Mouse (Mus musculus) gastrocnemius, postnatal 10 days (tissue): ENCODE measurements around the gene Fam32a. TPM values are rescaled to one million over a fixed set of nuclear protein-coding genes. Genes with fewer than 3 reads are reported as not detected.

Experiments
- DNase-seq: peaks from one replicate; pipeline ENCODE4 v3.0.0; 2021; ENCODE audit warnings: mixed read lengths
- long read RNA-seq, 2 experiments: library from polyadenylated mRNA; stranded (forward); transcript quantifications; one replicate each; pipeline ENCODE4 v2.0.0; 2021
- total RNA-seq, 2 experiments: library from RNA; stranded (reverse); gene quantifications; 2 replicates each; pipeline ENCODE4 v1.2.3; 2021

The Fam32a gene
- total RNA-seq: 10 to 100 TPM; 14.7 to 17.9 TPM
- long read RNA-seq, experiment 1, transcript Fam32a-201 (4 exons, 2,564 nt): major isoform, 35 of 45 reads
- long read RNA-seq, experiment 1, partial matches to known transcripts: 5 of 45 reads
- long read RNA-seq, experiment 1, other reads (novel, unspliced or antisense): 5 of 45 reads
- long read RNA-seq, experiment 2, transcript Fam32a-201 (4 exons, 2,564 nt): major isoform, 29 of 34 reads
- long read RNA-seq, experiment 2, partial matches to known transcripts: 4 of 34 reads
- long read RNA-seq, experiment 2, other reads (novel, unspliced or antisense): 1 of 34 reads

DNA sequence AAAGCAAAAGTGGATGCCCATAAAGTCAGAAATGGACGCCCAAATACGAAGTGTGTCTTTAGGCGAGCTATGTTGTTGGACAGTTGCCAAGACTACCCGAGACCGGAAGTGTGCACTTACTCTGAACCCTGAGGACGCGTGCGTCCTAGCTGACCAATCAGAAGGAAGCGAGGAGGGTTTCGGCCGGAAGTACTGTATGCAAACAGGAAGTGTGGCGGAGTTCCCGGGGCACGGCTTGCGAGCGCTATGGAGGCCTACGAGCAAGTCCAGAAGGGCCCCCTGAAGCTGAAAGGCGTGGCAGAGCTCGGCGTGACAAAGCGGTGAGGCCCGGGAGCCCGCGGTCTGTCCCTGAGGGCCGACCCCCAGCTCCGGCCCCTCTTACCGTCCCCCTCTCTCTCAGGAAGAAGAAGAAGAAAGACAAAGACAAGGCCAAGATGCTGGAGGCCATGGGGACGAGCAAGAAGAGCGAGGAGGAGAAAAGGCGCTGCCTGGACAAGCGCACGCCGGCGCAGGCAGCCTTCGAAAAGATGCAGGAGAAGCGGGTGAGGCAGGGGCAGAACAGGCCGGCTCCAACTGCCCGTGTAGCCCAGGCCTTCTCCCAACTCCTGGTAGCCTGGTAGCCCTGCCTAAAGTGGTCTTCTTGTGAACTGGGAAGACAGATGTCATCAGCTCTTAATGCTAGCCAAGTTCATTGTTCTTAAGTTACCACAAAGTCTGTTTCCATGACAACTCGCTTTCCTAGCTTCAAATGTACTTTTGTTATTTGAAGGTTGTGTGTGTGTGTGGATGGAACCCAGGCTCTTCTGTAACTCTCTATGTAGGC, at the start of gene Fam32a:
TSS of gene Fam32a (plus strand) at position 190 of the 823 bp plus-strand sequence.
- DNase-seq: peak; percentile 81

DNA sequence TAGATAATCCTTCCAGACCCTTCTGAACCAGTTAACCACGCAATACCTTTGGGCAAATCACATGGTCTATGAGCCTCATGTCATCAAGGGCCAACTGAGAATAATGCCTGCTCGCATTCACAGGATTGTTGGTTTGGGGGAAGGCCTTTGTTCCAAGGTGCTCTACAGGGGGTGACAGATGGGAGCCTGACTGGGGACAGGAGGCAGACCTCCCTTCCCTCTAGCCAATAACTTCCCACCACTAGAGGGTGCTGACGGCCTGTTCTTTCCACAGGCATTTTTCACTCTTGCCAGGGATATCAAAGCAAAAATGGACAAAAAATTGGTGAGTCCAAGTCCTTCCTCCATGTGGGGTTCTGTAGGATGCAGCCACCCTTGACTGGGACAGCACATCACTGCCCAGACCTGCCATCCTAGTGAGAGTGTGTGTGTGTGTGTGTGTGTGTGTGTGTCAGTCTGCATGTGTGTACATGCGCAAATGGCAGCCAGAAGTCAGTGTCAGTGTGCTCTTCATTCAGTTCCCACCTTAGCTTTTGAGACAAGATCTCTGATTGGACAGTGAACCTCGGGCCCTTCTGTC, 42.1 kb upstream of the Fam32a start:
- DNase-seq: peak; percentile 77

DNA sequence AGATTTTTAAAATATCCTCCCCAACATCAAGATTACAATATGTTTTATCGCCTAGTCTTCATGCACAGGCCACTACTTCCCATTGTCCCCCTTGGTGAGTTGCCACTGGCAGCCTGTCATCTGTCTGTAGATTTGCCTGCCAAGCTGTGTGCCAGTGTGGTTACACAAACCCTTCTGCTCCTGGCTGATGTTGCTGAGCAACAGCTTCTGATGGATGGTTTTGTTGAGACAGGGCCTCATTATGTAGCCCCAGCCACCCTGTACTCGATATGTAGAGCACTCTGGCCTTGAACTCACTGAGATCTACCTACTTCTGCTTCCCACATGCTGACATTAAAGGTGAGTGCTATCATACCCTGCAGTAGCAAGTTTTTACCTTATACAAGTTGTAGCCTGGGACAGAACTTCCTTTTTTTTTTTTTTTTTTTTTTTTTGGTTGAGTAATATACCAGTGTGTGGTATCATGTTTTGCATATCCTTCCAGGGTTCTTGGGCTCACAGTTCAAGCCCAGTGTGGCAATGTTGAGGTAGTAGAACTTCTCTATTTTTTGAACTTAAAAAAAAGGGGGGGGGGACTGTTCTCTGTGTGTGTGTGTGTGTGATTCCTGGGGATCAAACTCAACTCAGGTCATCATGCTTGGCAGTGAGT, 35.9 kb upstream of the Fam32a start:
- DNase-seq: no peak

DNA sequence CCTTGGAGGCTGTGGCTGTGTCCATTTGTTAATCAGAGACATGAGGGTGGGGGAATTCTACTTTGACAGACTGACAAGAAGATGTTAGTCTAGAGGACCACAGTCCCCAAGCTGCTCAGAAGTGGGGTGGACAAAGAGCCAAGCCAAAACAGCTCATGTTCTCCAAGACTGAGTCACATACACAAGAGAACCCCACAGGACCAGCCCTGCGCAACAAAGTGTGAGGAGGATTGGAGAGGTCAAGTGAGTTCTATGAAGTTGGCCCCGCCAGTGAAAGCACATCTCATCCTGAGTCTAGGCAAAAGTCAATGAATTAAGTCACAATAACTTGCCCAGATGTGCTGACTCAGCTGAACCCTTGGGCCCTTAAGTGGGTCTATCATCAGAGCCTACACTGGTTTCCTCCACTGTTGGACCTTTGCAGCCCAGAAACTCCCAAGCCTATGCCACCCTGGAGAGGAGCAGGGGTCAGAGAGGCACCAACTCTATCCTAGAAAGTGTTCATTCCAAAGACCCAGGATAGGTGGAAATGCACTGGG, 31.7 kb upstream of the Fam32a start:
- DNase-seq: no peak

DNA sequence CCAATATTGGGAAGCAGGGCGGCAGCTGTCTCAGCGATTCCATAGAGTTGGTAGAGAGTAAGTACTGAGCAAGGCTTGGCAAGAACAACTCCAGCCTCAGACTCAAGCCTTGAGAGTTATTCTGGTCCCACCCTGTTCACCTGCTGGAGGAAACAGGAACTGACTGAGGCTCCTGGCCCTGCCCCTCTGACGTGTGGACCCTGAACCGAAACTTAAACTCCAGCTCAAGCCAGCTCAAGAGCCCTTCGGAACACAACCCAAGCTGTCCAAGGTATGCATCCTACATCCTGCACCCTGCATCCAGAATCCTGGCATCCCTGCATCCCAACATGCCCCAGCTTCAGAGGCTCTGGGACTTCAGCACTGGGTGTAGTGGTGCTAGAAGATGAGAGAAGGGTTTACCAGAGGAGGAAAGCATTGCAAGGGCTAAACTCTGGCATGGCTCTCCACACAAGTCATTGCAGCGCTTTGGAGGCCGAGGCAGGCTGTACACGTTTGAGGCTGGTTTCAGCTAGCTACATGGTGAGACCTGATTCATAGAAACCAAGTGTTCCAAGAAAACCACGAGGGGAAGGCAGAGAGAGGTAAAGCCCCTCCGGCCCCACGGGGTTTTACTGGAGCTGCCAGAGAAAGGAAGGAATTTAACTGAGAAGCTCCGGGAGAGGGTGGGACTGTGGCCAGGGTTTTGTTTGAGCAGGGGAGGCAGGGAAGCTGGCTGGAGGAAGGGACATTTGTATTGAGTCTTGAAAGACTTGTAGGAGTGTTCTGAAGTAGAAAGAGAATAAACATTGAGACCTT, 29.9 kb upstream of the Fam32a start, which contains the start of gene Hsh2d:
TSS of gene Hsh2d (plus strand) at position 222 of the 798 bp plus-strand sequence.
- no peak for DNase-seq

DNA sequence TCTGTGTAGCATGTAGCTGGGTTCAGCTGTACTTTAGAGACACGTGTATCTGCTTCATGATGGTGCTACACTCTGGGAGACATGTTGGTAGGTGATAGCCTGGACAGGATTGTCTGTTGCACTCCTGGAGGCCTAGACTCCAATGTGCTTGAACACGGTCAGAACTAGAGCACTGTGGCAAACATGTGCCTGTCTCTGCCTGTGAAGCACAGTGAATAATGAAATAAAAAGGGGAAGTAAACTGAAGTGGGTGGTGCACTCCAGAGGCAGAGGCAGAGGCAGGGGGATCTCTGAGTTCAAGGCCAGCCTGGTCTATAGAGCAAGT, 29.4 kb upstream of the Fam32a start:
- no peak for DNase-seq

DNA sequence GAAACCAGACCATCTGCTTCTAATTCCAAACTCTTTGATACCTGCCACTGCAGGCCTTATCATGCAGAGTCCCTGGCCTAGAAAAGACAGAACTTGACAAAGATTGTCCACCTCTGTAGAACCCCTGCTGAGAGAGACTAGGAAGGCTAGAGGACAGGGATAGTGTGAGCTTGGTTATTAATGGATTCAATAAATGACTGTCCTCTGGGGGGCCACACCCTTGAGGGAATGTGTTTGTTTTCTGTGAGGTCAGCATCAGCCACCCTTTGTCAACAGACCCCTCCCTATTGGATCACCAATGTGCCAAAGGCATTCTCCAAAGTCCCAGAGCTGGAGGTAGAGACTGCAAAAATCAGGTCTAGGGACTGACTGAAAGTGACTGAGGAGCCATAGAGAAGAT, 27.5 kb upstream of the Fam32a start:
- no peak for DNase-seq

DNA sequence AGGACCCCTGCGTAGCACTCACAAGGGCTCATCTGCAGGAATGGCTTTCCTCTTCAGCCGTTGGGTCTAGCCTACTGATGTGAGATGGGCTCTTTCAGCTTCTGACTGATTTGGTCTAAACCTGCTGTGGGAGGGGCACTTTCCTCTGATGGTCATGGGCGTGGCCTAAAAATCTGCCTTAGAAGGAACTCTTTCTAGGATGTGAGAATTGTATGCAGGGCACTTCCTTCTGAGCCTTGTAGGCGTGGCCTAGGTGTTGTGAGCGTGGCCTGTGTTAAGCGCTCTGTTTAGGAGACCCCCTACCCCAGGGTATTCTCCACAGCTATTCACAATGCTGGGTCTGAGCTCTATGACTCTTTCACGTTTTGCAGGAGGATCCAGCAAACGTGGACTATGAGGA, 21.5 kb upstream of the Fam32a start:
- no peak for DNase-seq

DNA sequence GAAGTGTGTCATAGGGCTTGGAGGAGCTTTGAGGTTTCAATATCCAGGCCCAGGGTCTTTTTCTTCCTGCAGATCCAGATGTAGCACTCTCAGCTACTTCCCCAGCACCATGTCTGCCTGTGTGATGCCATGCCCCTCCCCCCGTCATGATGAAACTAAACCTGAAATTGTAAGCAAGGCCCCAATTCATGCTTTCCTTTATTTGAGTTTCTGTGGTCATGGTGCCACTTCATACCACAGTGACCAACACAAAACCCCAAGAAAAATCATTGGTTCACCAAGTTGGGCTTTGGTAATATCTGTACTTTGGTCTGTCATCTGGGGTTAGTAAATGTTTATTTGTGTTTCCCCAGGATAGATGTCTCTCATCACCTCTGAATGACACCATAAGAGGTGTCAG, 10.9 kb upstream of the Fam32a start:
- no peak for DNase-seq

DNA sequence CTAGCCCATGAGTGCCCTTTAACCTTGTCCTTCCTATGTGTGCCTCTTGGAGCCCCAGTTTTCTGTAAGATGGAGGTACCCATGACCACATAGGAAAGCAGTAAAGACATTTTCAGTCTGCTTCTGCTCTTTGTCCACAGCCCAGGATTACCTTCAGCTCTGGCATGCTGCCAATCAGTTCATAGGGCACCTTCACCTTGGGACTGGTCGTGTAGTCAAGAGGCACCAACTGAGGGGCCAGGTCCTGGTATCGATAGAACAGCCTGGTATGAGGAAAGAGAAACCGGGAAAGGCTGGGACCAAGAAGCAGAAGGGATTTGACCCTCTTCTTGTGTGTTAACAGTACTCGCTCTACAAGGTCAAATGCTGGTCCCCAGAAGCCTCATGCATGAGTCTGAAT, 9.3 kb upstream of the Fam32a start:
- no peak for DNase-seq

DNA sequence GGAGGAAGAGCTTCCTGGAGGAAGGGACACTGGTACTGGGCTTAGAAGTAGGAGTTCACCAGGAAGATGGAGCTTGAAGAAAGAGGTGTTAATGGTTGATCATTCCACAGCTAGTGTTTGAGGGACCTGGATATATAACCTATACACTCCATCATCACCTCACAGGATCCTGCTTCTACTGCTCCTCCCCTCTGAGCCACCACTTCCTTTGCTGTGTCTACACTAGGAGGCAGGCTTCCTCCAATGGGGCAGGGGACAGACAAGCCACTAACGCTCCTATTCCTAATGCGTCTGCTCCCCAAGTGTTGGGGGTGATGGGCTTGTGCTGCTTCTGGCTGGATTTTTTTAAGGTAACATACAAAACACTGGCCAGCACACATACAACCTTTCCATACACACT, 8.8 kb upstream of the Fam32a start:
- DNase-seq: no peak

DNA sequence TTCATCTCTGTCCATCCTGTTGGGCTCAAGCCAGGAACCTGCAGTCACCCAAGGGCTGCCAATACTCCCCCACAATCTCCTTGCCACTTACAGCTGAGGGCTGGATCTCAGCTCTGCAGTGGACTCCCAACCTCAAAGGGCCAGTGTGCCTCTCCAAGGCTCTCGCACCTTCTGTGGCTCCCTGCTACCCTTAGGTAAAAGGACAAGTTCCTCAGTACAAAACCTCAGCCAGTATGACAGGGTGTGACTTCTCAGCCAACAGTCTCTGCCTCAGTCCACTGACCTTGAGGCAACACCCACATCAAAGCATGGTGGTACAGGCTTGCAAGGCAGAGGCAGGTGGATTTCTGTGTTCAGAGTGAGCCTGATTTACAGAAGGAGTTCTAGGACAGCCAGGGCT, 7.7 kb upstream of the Fam32a start:
- DNase-seq: no peak

DNA sequence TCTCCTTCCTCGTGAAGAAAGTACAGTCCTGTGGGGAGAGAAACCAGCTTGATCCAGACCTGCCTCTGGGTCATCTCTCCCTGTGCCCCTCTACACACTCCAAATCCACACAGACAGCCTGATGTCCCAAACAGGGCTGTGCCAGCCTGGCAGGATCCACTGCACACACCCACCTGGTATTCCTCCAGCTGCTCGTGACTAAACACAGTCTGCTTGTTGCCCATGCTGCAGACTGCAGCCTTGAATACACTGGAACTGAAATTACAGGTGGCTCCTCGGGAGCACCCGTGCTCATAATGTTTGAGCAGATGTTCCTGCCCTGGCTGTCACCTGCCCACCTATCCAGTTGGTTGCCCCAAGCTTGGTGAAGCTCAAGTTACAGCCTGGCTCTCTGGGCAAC, 6.8 kb upstream of the Fam32a start, which contains the start of gene Cib3:
TSS of gene Cib3 (minus strand) at position 87 of the 400 bp plus-strand sequence.
- DNase-seq: no peak

DNA sequence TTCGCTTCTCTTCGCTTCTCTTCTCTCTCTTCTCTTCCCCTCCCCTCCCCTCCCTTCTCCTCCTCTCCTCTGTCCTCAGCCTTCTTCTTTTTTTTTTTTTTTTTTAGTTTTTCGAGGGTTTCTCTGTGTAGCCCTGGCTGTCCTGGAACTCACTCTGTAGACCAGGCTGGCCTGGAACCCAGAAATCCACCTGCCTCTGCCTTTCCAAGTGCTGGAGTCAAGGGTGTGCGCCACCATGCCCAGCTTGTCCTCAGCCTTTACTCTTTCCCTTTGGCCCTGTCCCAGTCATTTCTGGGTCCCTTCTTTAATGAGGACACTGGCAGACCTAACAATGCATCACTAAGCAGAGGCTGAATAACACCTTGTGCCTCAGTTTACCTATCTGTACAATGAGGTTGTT, 6.0 kb upstream of the Fam32a start, which contains the start of gene Gm11034:
TSS of gene Gm11034 (minus strand) at position 101 of the 400 bp plus-strand sequence.
- DNase-seq: no peak

DNA sequence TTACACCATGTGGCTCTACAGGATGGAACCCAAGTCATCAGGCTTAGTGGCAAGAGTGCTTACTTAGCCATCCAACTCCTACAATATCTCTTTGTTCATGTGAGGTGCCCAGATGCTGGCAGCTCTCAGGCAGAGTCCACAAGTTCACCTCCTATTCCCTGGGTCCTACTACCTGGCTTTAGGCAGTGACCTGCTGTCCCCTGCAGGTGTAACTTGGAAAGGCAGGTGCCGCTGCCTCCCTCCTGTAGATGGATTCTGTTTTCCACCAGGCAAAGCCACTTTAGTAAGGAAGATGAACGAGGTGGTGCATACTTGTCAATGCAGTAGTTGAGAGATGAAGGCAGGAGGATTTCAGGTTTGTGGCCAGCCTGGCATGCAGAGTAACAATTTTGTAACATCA, 4.5 kb upstream of the Fam32a start:
- DNase-seq: no peak

DNA sequence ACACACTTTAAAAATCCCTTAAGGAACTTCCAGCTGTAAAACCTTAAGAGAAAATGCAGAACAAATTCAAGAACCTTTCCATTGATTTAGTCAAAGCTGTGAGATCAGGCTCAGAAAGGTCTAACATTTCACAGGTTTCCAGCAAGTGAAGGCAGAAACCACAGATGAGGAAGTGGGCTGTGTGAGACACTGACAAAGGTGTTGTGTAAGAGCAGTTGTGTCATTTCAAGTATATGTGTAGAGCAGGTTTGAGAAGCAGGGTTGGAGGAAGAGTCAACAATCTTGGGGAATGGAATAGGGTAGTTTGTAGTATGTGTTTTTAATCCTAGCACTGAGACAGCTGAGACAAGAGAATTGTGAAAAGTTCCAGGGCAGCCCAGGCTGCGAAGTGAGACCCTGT, 3.7 kb upstream of the Fam32a start:
- no peak for DNase-seq

DNA sequence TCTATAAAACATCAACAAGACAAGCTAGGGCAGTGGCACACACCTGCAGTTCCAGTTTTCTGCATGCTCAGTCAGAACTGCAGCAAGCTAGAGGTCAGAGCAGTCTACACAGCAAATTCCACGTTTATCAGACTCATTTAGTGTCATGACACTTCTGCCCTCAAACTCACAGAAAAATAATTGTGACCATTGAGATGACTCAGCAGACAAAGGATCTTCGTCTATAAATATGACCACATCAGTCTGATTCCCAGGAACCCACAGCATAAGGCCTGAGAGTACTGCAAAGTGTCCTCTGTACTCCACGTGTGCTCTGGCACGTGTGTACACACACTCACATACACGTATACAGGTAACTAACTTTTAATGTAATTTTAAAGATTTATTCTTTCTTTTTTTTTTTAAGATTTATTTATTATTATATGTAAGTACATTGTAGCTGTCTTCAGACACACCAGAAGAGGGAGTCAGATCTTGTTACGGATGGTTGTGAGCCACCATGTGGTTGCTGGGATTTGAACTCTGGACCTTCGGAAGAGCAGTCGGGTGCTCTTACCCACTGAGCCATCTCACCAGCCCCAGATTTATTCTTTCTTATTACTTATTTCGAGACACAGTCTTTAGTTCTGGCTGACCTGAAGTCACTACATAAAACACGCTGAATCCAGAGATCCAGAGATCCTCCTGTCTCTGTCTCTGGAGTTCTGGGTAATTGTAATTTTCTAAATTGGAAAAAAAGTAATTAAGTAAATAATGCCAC, 569 bp upstream of the Fam32a start:
- no peak for DNase-seq

DNA sequence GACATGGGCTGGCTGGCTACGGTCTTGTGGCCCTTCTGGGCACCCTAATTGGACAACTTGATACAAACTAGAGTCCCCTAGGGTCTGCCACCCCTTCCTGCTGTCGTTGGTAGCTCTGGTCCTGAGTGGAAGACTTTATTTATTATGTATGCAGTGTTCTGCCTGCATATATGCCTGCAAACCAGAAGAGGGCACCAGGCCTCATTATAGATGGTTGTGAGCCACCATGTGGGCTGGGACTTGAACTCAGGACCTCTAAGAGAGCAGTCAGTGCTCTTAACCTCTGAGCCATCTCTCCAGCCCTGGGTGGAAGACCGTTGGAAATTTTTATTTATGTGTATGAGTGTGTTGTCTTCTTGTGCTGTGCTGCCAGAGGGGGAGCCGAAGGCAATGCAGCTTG, 1.2 kb downstream of the Fam32a start:
- no peak for DNase-seq

DNA sequence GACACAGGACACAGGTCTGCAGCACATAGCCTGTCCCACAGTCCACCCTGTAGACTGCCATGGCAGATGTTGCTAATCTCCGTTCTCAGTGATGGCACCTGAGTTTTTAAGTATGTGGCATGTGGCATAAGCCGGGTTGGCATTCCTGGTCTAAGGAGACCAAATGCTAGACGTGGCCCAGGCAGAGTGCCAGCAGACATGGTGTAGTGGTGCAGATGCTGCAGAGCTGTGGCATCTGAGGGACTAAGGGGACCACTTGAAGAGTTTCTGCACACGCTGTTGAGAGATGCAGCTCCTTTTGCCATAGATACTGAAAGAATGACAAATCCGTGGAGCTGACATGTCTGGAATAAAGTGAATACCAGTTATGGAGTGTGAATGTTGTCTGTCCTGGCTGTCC, 3.1 kb downstream of the Fam32a start:
- DNase-seq: no peak

DNA sequence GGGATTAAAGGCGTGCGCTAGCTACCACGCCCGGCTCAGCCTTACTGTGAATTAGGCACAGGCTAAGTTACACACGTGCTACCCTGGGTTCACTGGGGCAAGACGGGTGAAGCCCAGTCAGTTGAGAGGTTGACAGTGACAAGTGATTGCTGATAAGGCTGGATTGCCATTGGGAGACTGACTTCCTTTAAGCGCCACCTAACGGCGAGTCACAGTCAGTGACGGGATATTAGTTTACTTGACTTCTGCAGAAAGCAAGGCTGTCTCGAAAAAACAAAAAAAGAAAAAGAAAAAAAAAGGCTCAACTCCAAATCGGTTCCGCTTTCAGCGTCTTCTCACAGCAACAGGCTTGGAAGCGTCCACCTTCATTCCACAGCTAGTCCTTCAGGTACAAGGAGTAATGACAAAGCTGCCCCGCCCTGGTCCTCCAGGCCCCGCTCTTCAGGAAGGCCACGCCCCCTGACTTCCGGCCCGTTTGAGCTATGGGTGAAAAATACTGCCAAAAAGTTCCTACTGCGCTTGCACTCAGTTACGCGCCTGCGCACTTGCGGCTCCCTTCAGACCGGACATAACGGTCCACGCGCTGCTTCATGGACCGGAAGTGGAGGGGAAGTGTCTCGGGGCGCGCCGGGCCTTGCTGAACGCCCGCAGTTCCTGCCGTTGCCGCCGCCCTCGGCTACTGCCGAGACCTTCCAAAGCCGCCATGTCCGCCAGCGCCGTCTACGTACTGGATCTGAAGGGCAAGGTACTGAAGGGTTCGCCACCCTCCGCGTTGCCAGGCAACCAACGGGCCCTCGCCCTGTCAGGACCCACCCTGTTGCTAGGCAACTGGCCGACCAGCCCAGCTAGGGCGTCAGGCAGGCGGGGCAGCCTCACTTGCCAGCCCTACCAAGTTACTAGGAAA, 20.2 kb downstream of the Fam32a start, which contains the start of gene Ap1m1:
TSS of gene Ap1m1 (plus strand) at position 520 of the 904 bp plus-strand sequence.
- DNase-seq: peak; percentile 97
